ENCODE assay signal across 25 mouse cellular contexts in the genomic region with DNA sequence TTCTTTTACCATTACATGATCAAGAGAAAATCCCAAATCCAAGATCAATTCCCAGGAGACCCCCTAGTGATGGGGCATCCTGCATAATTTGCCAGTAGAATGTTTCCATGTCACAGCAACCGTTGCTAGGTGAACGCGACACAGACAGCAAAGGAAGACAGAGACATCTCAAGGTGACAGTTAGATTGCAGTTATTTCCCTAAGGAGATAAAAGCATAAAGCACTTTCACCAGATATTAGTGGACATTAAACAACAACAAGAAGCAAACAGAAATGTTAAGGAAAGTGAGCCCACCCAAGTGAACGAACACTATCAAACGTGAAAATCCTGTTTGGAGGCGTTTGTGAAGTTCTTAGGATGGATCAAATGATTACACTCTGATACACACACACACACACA. TPM values are rescaled to one million over a fixed set of nuclear protein-coding genes. Genes with fewer than 3 reads are reported as not detected.
DNase-seq lines count a peak whose midpoint lies in the region; ATAC-seq and TF ChIP-seq lines count a peak whose summit lies in the region.
"Had no signal": no experiment of that assay in that cellular context is flagged by ENCODE, and none has a peak within 500 bp of the region (broad histone marks: within the 10 kb centered on the region; RNA-seq: fewer than 3 reads in every experiment).

A gene (minus strand): TSS at position 101 of the 400 bp plus-strand sequence.

- no peak for TF ChIP-seq POLR2A in brain, embryonic 14.5 days (IDR thresholded peaks at IDR 0.05; ENCODE audit: borderline replicate concordance, extremely low read depth, insufficient read depth, insufficient read length, poor library complexity, severe bottlenecking)

- H3K9me3 ChIP-seq in hindbrain, embryonic 11.5 days (ENCODE audit: control insufficient read depth, low read length), result no peaks in the 10 kb centered on the region
- no peaks in the 10 kb centered on the region for H3K9me3 ChIP-seq in hindbrain, embryonic 10.5 days
- H3K9me3 ChIP-seq in midbrain, embryonic 14.5 days (ENCODE audit: control insufficient read depth, low read length), result no peaks in the 10 kb centered on the region
- H3K9me3 ChIP-seq in midbrain, embryonic 15.5 days, result no peaks in the 10 kb centered on the region
- H3K9me3 ChIP-seq: embryonic facial prominence, embryonic 13.5 days; embryonic facial prominence, embryonic 15.5 days; forebrain, embryonic 10.5 days; forebrain, embryonic 12.5 days had no signal

- DNase-seq in hindbrain, embryonic 11.5 days (ENCODE audit: low spot score), result peak; percentile 14
- DNase-seq in hindbrain, embryonic 10.5 days (ENCODE audit: low spot score), result no peak
- DNase-seq in midbrain, embryonic 14.5 days, result peak; percentile 44
- peak; percentile 27 for DNase-seq in brain, embryonic 14.5 days (ENCODE audit: low read depth)
- peak; percentile 8 for DNase-seq in mesoderm, embryonic 11.5 days (ENCODE audit: low read depth, low spot score)
- no peak for DNase-seq in embryo, embryonic 11 days
- DNase-seq: adrenal gland, adult 2 months; adrenal gland, postnatal 10 days; adrenal gland, postnatal 25 days; cerebellum, adult 11-12 months; cerebellum, adult 2 months; cerebellum, adult 9-10 months; cerebellum, postnatal 10 days; cerebellum, postnatal 25 days had no signal

- H3K4me3 ChIP-seq in hindbrain, embryonic 11.5 days (ENCODE audit: low read depth, low read length), result no peak within 1 kb of the TSS
- no peak within 1 kb of the TSS for H3K4me3 ChIP-seq in hindbrain, embryonic 10.5 days
- no peak within 1 kb of the TSS for H3K4me3 ChIP-seq in midbrain, embryonic 14.5 days (replicated peaks; ENCODE audit: low read depth, low read length)
- no peak within 1 kb of the TSS for H3K4me3 ChIP-seq in midbrain, embryonic 15.5 days
- H3K4me3 ChIP-seq: embryonic facial prominence, embryonic 13.5 days; embryonic facial prominence, embryonic 15.5 days; erythroblast, embryonic 14.5 days; forebrain, embryonic 10.5 days; forebrain, embryonic 12.5 days had no signal

- no peak within 1 kb of the TSS for H3K27ac ChIP-seq in hindbrain, embryonic 11.5 days (ENCODE audit: low read depth, low read length)
- H3K27ac ChIP-seq in hindbrain, embryonic 10.5 days, result no peak within 1 kb of the TSS
- no peak within 1 kb of the TSS for H3K27ac ChIP-seq in midbrain, embryonic 14.5 days (replicated peaks; ENCODE audit: low read depth, low read length)
- H3K27ac ChIP-seq in midbrain, embryonic 15.5 days, result no peak within 1 kb of the TSS
- H3K27ac ChIP-seq: embryonic facial prominence, embryonic 13.5 days; embryonic facial prominence, embryonic 15.5 days; forebrain, embryonic 10.5 days; forebrain, embryonic 12.5 days had no signal

- H3K4me1 ChIP-seq in hindbrain, embryonic 11.5 days (replicated peaks; ENCODE audit: control insufficient read depth, insufficient read depth, low read length), result no peaks in the 10 kb centered on the region
- H3K4me1 ChIP-seq in hindbrain, embryonic 10.5 days (replicated peaks), result no peaks in the 10 kb centered on the region
- no peaks in the 10 kb centered on the region for H3K4me1 ChIP-seq in midbrain, embryonic 14.5 days (ENCODE audit: control insufficient read depth, insufficient read depth, low read length)
- H3K4me1 ChIP-seq in midbrain, embryonic 15.5 days, result no peaks in the 10 kb centered on the region
- H3K4me1 ChIP-seq: embryonic facial prominence, embryonic 13.5 days; embryonic facial prominence, embryonic 15.5 days; forebrain, embryonic 10.5 days; forebrain, embryonic 12.5 days had no signal

- 81% methylated on average over 6 of the region's 6 CpGs for WGBS in hindbrain, embryonic 11.5 days
- 85% methylated on average over 6 of the region's 6 CpGs for WGBS in hindbrain, embryonic 10.5 days
- 53% methylated on average over 6 of the region's 6 CpGs for WGBS in midbrain, embryonic 14.5 days
- 58% methylated on average over 6 of the region's 6 CpGs for WGBS in midbrain, embryonic 15.5 days

- no peaks in the 10 kb centered on the region for H3K36me3 ChIP-seq in hindbrain, embryonic 11.5 days (ENCODE audit: control insufficient read depth, insufficient read depth, low read length)
- no peaks in the 10 kb centered on the region for H3K36me3 ChIP-seq in hindbrain, embryonic 10.5 days
- H3K36me3 ChIP-seq in midbrain, embryonic 14.5 days (ENCODE audit: control insufficient read depth, insufficient read depth, low read length), result no peaks in the 10 kb centered on the region
- no peaks in the 10 kb centered on the region for H3K36me3 ChIP-seq in midbrain, embryonic 15.5 days (replicated peaks)
- H3K36me3 ChIP-seq: embryonic facial prominence, embryonic 13.5 days; embryonic facial prominence, embryonic 15.5 days; forebrain, embryonic 10.5 days; forebrain, embryonic 12.5 days had no signal

- H3K4me2 ChIP-seq in hindbrain, embryonic 11.5 days (replicated peaks; ENCODE audit: low read depth, low read length), result no peak within 1 kb of the TSS
- H3K4me2 ChIP-seq in midbrain, embryonic 14.5 days (ENCODE audit: low read length), result no peak within 1 kb of the TSS
- no peak within 1 kb of the TSS for H3K4me2 ChIP-seq in midbrain, embryonic 15.5 days
- H3K4me2 ChIP-seq: embryonic facial prominence, embryonic 13.5 days; embryonic facial prominence, embryonic 15.5 days; forebrain, embryonic 12.5 days had no signal

- no peaks in the 10 kb centered on the region for H3K27me3 ChIP-seq in hindbrain, embryonic 11.5 days (ENCODE audit: control insufficient read depth, insufficient read depth, low read length)
- no peaks in the 10 kb centered on the region for H3K27me3 ChIP-seq in hindbrain, embryonic 10.5 days (ENCODE audit: insufficient read depth, poor library complexity, severe bottlenecking)
- H3K27me3 ChIP-seq in midbrain, embryonic 14.5 days (ENCODE audit: control insufficient read depth, insufficient read depth, low read length), result no peaks in the 10 kb centered on the region
- H3K27me3 ChIP-seq in midbrain, embryonic 15.5 days (replicated peaks), result no peaks in the 10 kb centered on the region
- H3K27me3 ChIP-seq: embryonic facial prominence, embryonic 13.5 days; embryonic facial prominence, embryonic 15.5 days; forebrain, embryonic 12.5 days had no signal

- H3K9ac ChIP-seq in hindbrain, embryonic 11.5 days (ENCODE audit: low read depth, low read length), result no peak within 1 kb of the TSS
- H3K9ac ChIP-seq in midbrain, embryonic 14.5 days (replicated peaks; ENCODE audit: low read length), result no peak within 1 kb of the TSS
- H3K9ac ChIP-seq in midbrain, embryonic 15.5 days, result no peak within 1 kb of the TSS
- H3K9ac ChIP-seq: embryonic facial prominence, embryonic 13.5 days; embryonic facial prominence, embryonic 15.5 days; forebrain, embryonic 12.5 days had no signal

- ATAC-seq in hindbrain, embryonic 11.5 days (ENCODE audit: low FRiP score), result no peak
- no peak for ATAC-seq in midbrain, embryonic 14.5 days (ENCODE audit: low FRiP score, low TSS enrichment)
- no peak for ATAC-seq in midbrain, embryonic 15.5 days (replicated peaks)
- ATAC-seq: forebrain, embryonic 14.5 days; forebrain, embryonic 16.5 days had no signal

- no peak for TF ChIP-seq CTCF in brain, embryonic 14.5 days (IDR thresholded peaks at IDR 0.05; ENCODE audit: borderline replicate concordance, extremely low read depth, insufficient read depth, insufficient read length)

RNA-seq across cellular contexts. Expression of the gene that starts here (rescaled TPM):
- not detected in 2 replicates for polyA plus RNA-seq in hindbrain, embryonic 11.5 days (2014; fragmentation: Nextera tagmentation; extraction: Ambion mirVana)
- not detected in 2 replicates for polyA plus RNA-seq in hindbrain, embryonic 10.5 days (2016; fragmentation: Nextera tagmentation; extraction: Ambion mirVana)
- polyA plus RNA-seq in midbrain, embryonic 14.5 days (2014; fragmentation: Nextera tagmentation; extraction: Ambion mirVana), result not detected in 2 replicates
- not detected in 2 replicates for polyA plus RNA-seq in midbrain, embryonic 15.5 days (2015; fragmentation: Nextera tagmentation; extraction: Ambion mirVana)
- 0.04 TPM in 1 of 2 replicates, not detected in the other for polyA plus RNA-seq in brain, embryonic 14.5 days (2012; rRNA removed)
- polyA plus RNA-seq: adrenal gland, adult 2 months; C2C12; cerebellum, adult 2 months; cortical plate, adult 2 months; embryonic facial prominence, embryonic 11.5 days; embryonic facial prominence, embryonic 13.5 days; embryonic facial prominence, embryonic 15.5 days; erythroblast, embryonic 14.5 days; forebrain, embryonic 10.5 days; forebrain, embryonic 12.5 days; forebrain, embryonic 14.5 days; forebrain, embryonic 16.5 days had no signal

Comparison
In these comparisons a context has a peak if more than half of its experiments do, and no peak if none do; other contexts are left out.
1. Peak in DNase-seq in hindbrain, embryonic 11.5 days; RNA of the gene not detected or under 1 TPM.
2. Peak in DNase-seq in midbrain, embryonic 14.5 days; RNA of the gene not detected or under 1 TPM.
3. Peak in DNase-seq in brain, embryonic 14.5 days; RNA of the gene not detected or under 1 TPM.